Mouse (Mus musculus): ENCODE results near the gene Gm45140.

The Gm45140 gene

GRCm38 (mm10) chr6:87835695-87836094 is at the start of gene Gm45140:
Gene Gm45140, minus strand, starts transcription at chr6:87835795.
- WGBS: 92% methylated on average over 7 of the region's 7 CpGs

GRCm38 (mm10) chr6:87882816-87883215 is 47.2 kb upstream of the Gm45140 start:
- 33% methylated on average over 4 of the region's 4 CpGs for WGBS

GRCm38 (mm10) chr6:87882221-87882620 is 46.6 kb upstream of the Gm45140 start:
- WGBS: 70% methylated on average over 3 of the region's 3 CpGs

GRCm38 (mm10) chr6:87879628-87880027 is 44.0 kb upstream of the Gm45140 start:
- 84% methylated on average over 3 of the region's 3 CpGs for WGBS

GRCm38 (mm10) chr6:87879010-87879409 is 43.4 kb upstream of the Gm45140 start:
- WGBS: 74% methylated on average over 4 of the region's 4 CpGs

GRCm38 (mm10) chr6:87876068-87876643 is 40.6 kb upstream of the Gm45140 start:
- WGBS: 75% methylated on average over 13 of the region's 13 CpGs

GRCm38 (mm10) chr6:87875562-87875961 is 40.0 kb upstream of the Gm45140 start:
- 88% methylated on average over 7 of the region's 7 CpGs for WGBS

- WGBS: 66% methylated on average over 1 of the region's 1 CpGs
Measured at GRCm38 (mm10) chr6:87875083-87875482, 39.5 kb upstream of the Gm45140 start.

GRCm38 (mm10) chr6:87873963-87874362 is 38.4 kb upstream of the Gm45140 start:
- WGBS: 98% methylated on average over 2 of the region's 2 CpGs

- WGBS: 41% methylated on average over 1 of the region's 1 CpGs
Measured at GRCm38 (mm10) chr6:87873104-87873503, 37.5 kb upstream of the Gm45140 start.

- 91% methylated on average over 7 of the region's 7 CpGs for WGBS
Measured at GRCm38 (mm10) chr6:87871240-87871639, 35.6 kb upstream of the Gm45140 start.

- 75% methylated on average over 1 of the region's 1 CpGs for WGBS
Measured at GRCm38 (mm10) chr6:87870440-87870839, 34.8 kb upstream of the Gm45140 start.

GRCm38 (mm10) chr6:87868871-87869506 is 33.4 kb upstream of the Gm45140 start:
- WGBS: 62% methylated on average over 9 of the region's 9 CpGs

GRCm38 (mm10) chr6:87867256-87867655 is 31.7 kb upstream of the Gm45140 start:
- WGBS: 30% methylated on average over 2 of the region's 2 CpGs

GRCm38 (mm10) chr6:87866211-87866610 is 30.6 kb upstream of the Gm45140 start:
- 92% methylated on average over 6 of the region's 6 CpGs for WGBS

GRCm38 (mm10) chr6:87857071-87857470 is 21.5 kb upstream of the Gm45140 start:
- WGBS: 5% methylated on average over 1 of the region's 1 CpGs

GRCm38 (mm10) chr6:87853446-87853845 is 17.9 kb upstream of the Gm45140 start:
- 83% methylated on average over 4 of the region's 4 CpGs for WGBS

- 88% methylated on average over 6 of the region's 6 CpGs for WGBS
Measured at GRCm38 (mm10) chr6:87851871-87852270, 16.3 kb upstream of the Gm45140 start.

- WGBS: under 1% methylated on average over 55 of the region's 55 CpGs
Measured at GRCm38 (mm10) chr6:87850900-87851614, 15.5 kb upstream of the Gm45140 start, which contains the start of gene Cnbp. Gene Cnbp, minus strand, starts transcription at chr6:87851106.

GRCm38 (mm10) chr6:87850155-87850899 is 14.7 kb upstream of the Gm45140 start:
- under 1% methylated on average over 71 of the region's 73 CpGs for whole genome bisulfite sequencing

- WGBS: under 1% methylated on average over 8 of the region's 8 CpGs
Measured at GRCm38 (mm10) chr6:87849780-87850154, 14.2 kb upstream of the Gm45140 start.

- WGBS: 78% methylated on average over 1 of the region's 1 CpGs
Measured at GRCm38 (mm10) chr6:87846813-87847212, 11.2 kb upstream of the Gm45140 start.

Measured in cerebral cortex, adult 2 months (tissue).